Mouse (Mus musculus): Measurements from ENCODE around the gene Pdx1. TPM values are rescaled to one million over a fixed set of nuclear protein-coding genes. Genes with fewer than 3 reads are reported as not detected.
A peak's percentile ranks its signal among the peaks of the same experiment; 100 is the strongest.

Pdx1 gene
- polyA plus RNA-seq, 1 experiment from 2014 or later = not detected

DNA sequence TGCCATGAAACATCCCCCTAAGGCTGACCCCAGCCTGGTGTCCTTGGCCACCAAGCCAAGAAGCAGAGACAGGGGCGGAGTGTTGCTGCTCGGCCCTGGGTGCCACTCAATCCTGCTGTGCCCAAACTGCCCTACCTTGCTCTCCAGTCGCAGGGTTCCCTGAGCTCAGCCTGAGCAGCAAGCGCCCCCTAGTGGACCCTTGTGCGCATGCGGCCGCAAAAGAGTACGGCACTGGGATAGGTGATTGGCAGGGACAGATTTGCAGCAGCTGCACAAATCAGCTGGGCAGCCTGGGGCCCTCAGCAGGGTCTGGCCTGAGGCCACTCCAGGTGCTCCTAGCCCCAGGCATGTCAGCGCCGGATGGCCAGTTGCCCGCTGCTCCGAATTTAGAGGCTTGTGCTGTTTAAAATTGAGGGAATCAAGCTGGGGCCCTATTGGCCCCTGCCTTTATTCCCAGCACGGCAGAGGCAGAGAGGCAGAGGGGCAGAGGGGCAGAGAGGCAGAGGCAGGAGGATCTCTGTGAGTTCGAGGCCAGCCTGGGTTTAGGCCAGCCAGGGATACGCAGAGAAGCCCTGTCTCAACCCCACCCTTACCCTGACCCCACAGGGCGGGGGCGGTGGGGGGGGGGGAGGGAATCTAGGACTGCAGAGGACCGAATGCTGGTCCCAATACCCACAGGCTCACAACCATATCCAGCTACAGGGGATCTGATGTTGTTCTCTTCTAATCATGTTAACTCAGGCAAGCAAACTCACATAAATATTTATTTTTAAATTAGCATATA is 23.6 kb downstream of the Pdx1 start:
- no peak overlapping the region for H3K4me3 ChIP-seq (ENCODE audit: low read depth, low read length)
- no peaks in the 10 kb centered on the region for H3K9me3 ChIP-seq (replicated peaks; ENCODE audit: control insufficient read depth, low read length)
- H3K4me2 ChIP-seq (ENCODE audit: low read depth, low read length) = no peak overlapping the region
- no peaks in the 10 kb centered on the region; the same call in 1 of the 2 replicates for H3K4me1 ChIP-seq (ENCODE audit: control insufficient read depth, insufficient read depth, low read length)
- DNase-seq (ENCODE audit: low spot score) = peak; percentile 93
- peak; percentile 76 for ATAC-seq (replicated peaks; ENCODE audit: insufficient number of reproducible peaks, low FRiP score, low TSS enrichment, low read depth)
- peaks cover 48% of the 10 kb centered on the region for H3K27me3 ChIP-seq (ENCODE audit: control insufficient read depth, insufficient read depth, low read length)
- WGBS = 16% methylated on average over 17 of the region's 18 CpGs
- no peak overlapping the region for H3K27ac ChIP-seq (replicated peaks; ENCODE audit: low read depth, low read length)
- no peaks in the 10 kb centered on the region for H3K36me3 ChIP-seq (replicated peaks; ENCODE audit: control insufficient read depth, insufficient read depth, low read depth, low read length)
- no peak overlapping the region for H3K9ac ChIP-seq (replicated peaks; ENCODE audit: low read length)

DNA sequence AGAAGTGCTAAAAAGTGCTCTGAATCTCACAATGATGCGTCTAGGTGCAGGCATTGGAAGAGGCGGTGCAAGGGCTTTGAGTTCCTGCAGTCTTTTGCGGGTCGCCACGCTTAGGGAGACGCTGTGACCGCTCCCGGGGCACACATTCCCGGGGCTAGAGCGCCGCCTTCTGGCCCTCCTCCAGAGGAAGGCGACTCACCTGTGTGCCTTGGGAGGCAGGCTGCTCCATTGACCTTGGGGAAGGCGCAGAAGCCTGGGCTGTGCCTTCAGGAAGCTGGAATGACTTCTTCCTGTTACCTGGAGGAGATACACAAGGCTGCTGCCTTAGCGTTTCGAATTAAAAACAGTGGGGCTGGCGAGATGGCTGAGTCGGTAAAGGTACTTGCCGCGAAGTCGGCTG is 24.4 kb downstream of the Pdx1 start:
- no peak for ATAC-seq (replicated peaks; ENCODE audit: insufficient number of reproducible peaks, low FRiP score, low TSS enrichment, low read depth)
- peak; percentile 47 for DNase-seq (ENCODE audit: low spot score)
- no peak overlapping the region for H3K9ac ChIP-seq (replicated peaks; ENCODE audit: low read length)
- no peak overlapping the region for H3K27ac ChIP-seq (replicated peaks; ENCODE audit: low read depth, low read length)
- H3K9me3 ChIP-seq (replicated peaks; ENCODE audit: control insufficient read depth, low read length) = no peaks in the 10 kb centered on the region
- H3K4me3 ChIP-seq (ENCODE audit: low read depth, low read length) = no peak overlapping the region
- WGBS = 10% methylated on average over 20 of the region's 20 CpGs
- H3K36me3 ChIP-seq (replicated peaks; ENCODE audit: control insufficient read depth, insufficient read depth, low read depth, low read length) = no peaks in the 10 kb centered on the region
- no peak overlapping the region for H3K4me2 ChIP-seq (ENCODE audit: low read depth, low read length)
- H3K4me1 ChIP-seq (ENCODE audit: control insufficient read depth, insufficient read depth, low read length) = no peaks in the 10 kb centered on the region; the same call in 1 of the 2 replicates
- H3K27me3 ChIP-seq (ENCODE audit: control insufficient read depth, insufficient read depth, low read length) = peaks cover 55% of the 10 kb centered on the region

DNA sequence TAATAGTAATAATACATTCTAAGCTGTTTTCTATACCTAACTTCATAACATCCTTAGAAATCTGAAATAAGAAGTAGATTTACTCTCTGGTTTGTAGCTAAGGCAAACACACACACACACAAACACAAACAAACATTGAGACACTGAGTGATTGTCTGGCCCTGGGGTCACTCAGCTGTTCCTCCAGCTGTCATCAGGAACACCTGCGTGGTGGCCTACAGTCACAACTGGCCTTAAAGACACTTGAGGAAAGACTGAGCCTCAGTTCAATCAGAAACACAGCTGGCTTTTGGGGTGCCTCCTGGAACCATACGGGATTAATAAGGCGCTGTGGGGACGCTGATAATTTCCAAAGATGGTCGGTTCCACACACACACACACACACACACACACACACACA is 27.5 kb downstream of the Pdx1 start:
- Histone ChIP-seq H3K9ac (replicated peaks; ENCODE audit: low read length) (no peak overlapping the region), H3K4me3 (ENCODE audit: low read depth, low read length) (no peak overlapping the region), H3K27me3 (ENCODE audit: control insufficient read depth, insufficient read depth, low read length) (peaks cover 81% of the 10 kb centered on the region), H3K4me2 (ENCODE audit: low read depth, low read length) (no peak overlapping the region), H3K27ac (replicated peaks; ENCODE audit: low read depth, low read length) (no peak overlapping the region), H3K9me3 (replicated peaks; ENCODE audit: control insufficient read depth, low read length) (no peaks in the 10 kb centered on the region), H3K36me3 (replicated peaks; ENCODE audit: control insufficient read depth, insufficient read depth, low read depth, low read length) (no peaks in the 10 kb centered on the region), H3K4me1 (ENCODE audit: control insufficient read depth, insufficient read depth, low read length) (no peaks in the 10 kb centered on the region; the same call in 1 of the 2 replicates)
- DNase-seq (ENCODE audit: low spot score) (no peak), ATAC-seq (replicated peaks; ENCODE audit: insufficient number of reproducible peaks, low FRiP score, low TSS enrichment, low read depth) (no peak)
- 60% methylated on average over 5 of the region's 5 CpGs for WGBS

DNA sequence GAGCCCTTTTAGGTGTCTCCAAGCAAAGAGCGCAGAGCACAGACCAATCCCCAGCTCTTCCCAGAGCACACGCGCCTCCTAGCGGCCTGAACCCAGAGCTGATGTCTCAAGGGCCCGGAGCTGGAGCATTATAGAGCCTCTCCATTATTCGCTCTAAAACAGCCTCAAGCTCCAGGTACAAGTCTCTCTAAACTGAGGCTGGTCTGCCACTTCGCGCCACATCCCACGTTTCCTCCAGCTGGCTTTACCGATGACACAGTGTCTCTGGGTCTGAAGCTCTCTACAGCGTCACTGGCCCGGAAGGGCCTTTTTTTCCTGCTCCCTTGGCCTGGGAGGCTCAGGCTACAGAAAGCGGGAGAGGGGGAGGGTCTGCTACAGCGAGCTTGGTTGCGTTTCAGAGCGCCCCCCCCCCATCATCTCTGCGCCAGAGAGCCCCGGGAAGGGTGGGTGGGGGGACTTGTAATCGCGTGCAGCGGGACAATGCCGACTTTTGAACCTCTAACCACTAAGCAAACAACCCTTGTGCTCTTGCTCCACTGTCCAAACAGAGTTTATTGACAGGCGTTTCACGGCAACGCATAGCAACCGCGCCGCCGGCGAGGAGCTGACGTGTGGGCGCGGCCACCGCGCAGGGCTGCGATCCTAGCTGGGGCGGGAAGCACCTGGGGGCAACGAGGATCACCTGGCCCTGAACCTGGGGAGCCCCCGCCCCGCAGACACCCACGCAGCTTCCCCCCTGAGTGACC is 29.7 kb downstream of the Pdx1 start:
- H3K9ac ChIP-seq (replicated peaks; ENCODE audit: low read length) = no peak overlapping the region
- H3K4me3 ChIP-seq (ENCODE audit: low read depth, low read length) = peak overlapping the region; percentile 3; the same call in 1 of the 2 replicates
- H3K4me2 ChIP-seq (ENCODE audit: low read depth, low read length) = peak overlapping the region; percentile 33
- under 1% methylated on average over 41 of the region's 41 CpGs for WGBS
- peak; percentile 64; the same call in 1 of the 2 replicates for ATAC-seq (replicated peaks; ENCODE audit: insufficient number of reproducible peaks, low FRiP score, low TSS enrichment, low read depth)
- H3K36me3 ChIP-seq (replicated peaks; ENCODE audit: control insufficient read depth, insufficient read depth, low read depth, low read length) = no peaks in the 10 kb centered on the region
- no peaks in the 10 kb centered on the region; the same call in 1 of the 2 replicates for H3K4me1 ChIP-seq (ENCODE audit: control insufficient read depth, insufficient read depth, low read length)
- DNase-seq (ENCODE audit: low spot score) = peak; percentile 90
- H3K9me3 ChIP-seq (replicated peaks; ENCODE audit: control insufficient read depth, low read length) = no peaks in the 10 kb centered on the region
- H3K27ac ChIP-seq (replicated peaks; ENCODE audit: low read depth, low read length) = no peak overlapping the region
- H3K27me3 ChIP-seq (ENCODE audit: control insufficient read depth, insufficient read depth, low read length) = peaks cover 84% of the 10 kb centered on the region

DNA sequence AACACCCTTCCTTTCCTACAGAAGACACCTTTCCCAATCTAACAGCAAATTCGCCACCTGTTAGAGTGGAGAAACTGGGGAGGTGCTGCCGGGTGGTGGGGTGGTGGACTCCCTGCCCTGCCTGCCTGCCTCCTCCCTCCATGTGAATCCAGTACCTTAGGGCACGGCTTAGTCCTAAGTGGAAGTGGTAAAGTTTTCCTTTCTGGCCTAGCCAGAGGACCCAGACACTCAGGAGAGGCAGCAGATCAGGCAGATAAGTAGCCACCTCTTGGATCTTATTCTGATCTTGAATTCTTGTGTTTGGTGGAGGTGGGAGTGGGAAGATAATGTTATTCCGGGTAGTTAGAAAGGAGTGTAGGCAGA is 30.2 kb downstream of the Pdx1 start:
- no peak overlapping the region for H3K9ac ChIP-seq (replicated peaks; ENCODE audit: low read length)
- no peak for ATAC-seq (replicated peaks; ENCODE audit: insufficient number of reproducible peaks, low FRiP score, low TSS enrichment, low read depth)
- no peaks in the 10 kb centered on the region for H3K9me3 ChIP-seq (replicated peaks; ENCODE audit: control insufficient read depth, low read length)
- peak overlapping the region; percentile 3; the same call in 1 of the 2 replicates for H3K4me3 ChIP-seq (ENCODE audit: low read depth, low read length)
- H3K4me1 ChIP-seq (ENCODE audit: control insufficient read depth, insufficient read depth, low read length) = peaks cover 3% of the 10 kb centered on the region; the same call in 1 of the 2 replicates
- no peak overlapping the region for H3K27ac ChIP-seq (replicated peaks; ENCODE audit: low read depth, low read length)
- DNase-seq (ENCODE audit: low spot score) = no peak
- 3% methylated on average over 4 of the region's 4 CpGs for WGBS
- H3K36me3 ChIP-seq (replicated peaks; ENCODE audit: control insufficient read depth, insufficient read depth, low read depth, low read length) = no peaks in the 10 kb centered on the region
- peaks cover 85% of the 10 kb centered on the region for H3K27me3 ChIP-seq (ENCODE audit: control insufficient read depth, insufficient read depth, low read length)
- peak overlapping the region; percentile 33 for H3K4me2 ChIP-seq (ENCODE audit: low read depth, low read length)

DNA sequence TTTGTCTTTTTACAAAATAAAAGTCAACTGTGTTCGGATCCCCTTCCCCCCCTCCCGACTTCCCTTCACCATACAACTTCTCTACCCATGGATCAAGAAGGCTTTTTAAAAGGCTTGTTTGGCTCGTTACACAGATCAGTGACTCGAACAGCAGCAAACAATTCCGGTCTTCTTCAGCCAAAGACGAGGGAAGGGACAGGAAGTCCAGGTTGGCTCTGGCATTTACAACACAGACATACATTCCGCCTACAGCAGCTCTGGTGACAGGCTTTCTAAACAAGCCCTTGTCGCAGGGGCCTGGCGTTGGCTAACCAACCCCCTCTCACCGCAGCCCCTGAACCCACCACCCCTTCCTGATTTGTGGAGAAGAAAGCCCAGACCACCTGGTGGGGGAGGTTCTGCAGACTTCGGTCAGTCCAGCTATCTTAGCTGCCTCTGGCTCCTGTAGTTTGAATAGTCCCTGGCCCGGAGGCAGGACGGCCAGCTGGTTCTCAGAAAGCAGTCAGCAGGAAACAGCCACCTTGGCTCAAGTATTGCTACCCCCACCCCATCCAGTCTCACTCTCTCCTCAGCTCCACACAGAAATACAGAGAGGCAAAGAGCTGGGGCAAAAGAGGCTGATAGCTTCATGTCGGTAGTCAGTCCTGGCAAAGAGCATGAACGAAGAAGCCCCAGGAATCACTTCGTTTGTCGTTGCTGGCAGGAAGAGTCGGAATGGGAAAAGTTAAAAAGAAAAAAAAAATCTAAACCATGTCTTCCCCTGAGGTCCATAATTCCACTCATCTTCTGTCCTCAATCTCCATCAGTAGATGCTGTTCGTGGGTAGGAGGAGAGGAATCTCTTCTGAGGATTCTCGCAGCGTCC is 31.4 kb downstream of the Pdx1 start:
- 1% methylated on average over 21 of the region's 21 CpGs for WGBS

DNA sequence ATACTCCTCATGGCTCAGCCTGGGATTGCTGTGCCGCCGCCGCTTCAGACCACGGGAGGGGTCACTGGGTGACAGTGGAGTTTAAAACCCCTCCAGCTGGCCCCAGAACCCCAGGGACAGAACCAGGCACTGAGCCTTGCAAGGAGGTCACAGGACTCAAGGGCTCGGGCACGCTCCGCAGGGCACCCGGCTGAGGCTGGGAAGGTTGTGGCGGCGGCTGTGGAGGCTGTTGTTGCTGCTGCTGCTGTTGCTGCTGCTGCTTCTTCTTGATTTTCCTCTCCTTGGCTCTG is 32.0 kb downstream of the Pdx1 start:
- H3K9me3 ChIP-seq (replicated peaks; ENCODE audit: control insufficient read depth, low read length) = no peaks in the 10 kb centered on the region
- no peak overlapping the region for H3K4me2 ChIP-seq (ENCODE audit: low read depth, low read length)
- H3K27ac ChIP-seq (replicated peaks; ENCODE audit: low read depth, low read length) = no peak overlapping the region
- H3K36me3 ChIP-seq (replicated peaks; ENCODE audit: control insufficient read depth, insufficient read depth, low read depth, low read length) = no peaks in the 10 kb centered on the region
- peaks cover 96% of the 10 kb centered on the region for H3K27me3 ChIP-seq (ENCODE audit: control insufficient read depth, insufficient read depth, low read length)
- H3K9ac ChIP-seq (replicated peaks; ENCODE audit: low read length) = no peak overlapping the region
- WGBS = 0% methylated on average over 10 of the region's 10 CpGs
- H3K4me3 ChIP-seq (ENCODE audit: low read depth, low read length) = no peak overlapping the region
- DNase-seq (ENCODE audit: low spot score) (no peak), ATAC-seq (replicated peaks; ENCODE audit: insufficient number of reproducible peaks, low FRiP score, low TSS enrichment, low read depth) (no peak)
- peaks cover 7% of the 10 kb centered on the region; the same call in 1 of the 2 replicates for H3K4me1 ChIP-seq (ENCODE audit: control insufficient read depth, insufficient read depth, low read length)

More for the DNA sequence above, 31.4 kb downstream of the Pdx1 start:
- DNase-seq (ENCODE audit: low spot score) = no peak
- Histone ChIP-seq H3K4me2 (ENCODE audit: low read depth, low read length) (no peak overlapping the region), H3K27me3 (ENCODE audit: control insufficient read depth, insufficient read depth, low read length) (peaks cover 90% of the 10 kb centered on the region), H3K27ac (replicated peaks; ENCODE audit: low read depth, low read length) (no peak overlapping the region), H3K36me3 (replicated peaks; ENCODE audit: control insufficient read depth, insufficient read depth, low read depth, low read length) (no peaks in the 10 kb centered on the region), H3K9me3 (replicated peaks; ENCODE audit: control insufficient read depth, low read length) (no peaks in the 10 kb centered on the region), H3K4me1 (ENCODE audit: control insufficient read depth, insufficient read depth, low read length) (peaks cover 3% of the 10 kb centered on the region; the same call in 1 of the 2 replicates), H3K4me3 (ENCODE audit: low read depth, low read length) (no peak overlapping the region), H3K9ac (replicated peaks; ENCODE audit: low read length) (no peak overlapping the region)
- no peak for ATAC-seq (replicated peaks; ENCODE audit: insufficient number of reproducible peaks, low FRiP score, low TSS enrichment, low read depth)

Data from embryonic facial prominence, embryonic 11.5 days (tissue).